Mouse (Mus musculus): ENCODE data around the gene Grk5. TPM values are rescaled to one million over a fixed set of nuclear protein-coding genes. Genes with fewer than 3 reads are reported as not detected.
"Not testable (repeated sequence)": the region's sequence is repeated elsewhere in the genome, so short reads cannot be mapped to it uniquely, and the experiment has no call there.

Gene Grk5
- polyA plus RNA-seq (2016; fragmentation: Nextera tagmentation; extraction: Ambion mirVana), result 2.2 and 2.7 TPM in 2 replicates

- H3K4me3 ChIP-seq, result peak within 1 kb of the TSS; percentile 69
- H3K27me3 ChIP-seq, result no peaks in the 10 kb centered on the region
- no peaks in the 10 kb centered on the region for H3K9me3 ChIP-seq
- H3K4me2 ChIP-seq (replicated peaks), result peak within 1 kb of the TSS; percentile 70
- H3K36me3 ChIP-seq, result no peaks in the 10 kb centered on the region
- H3K9ac ChIP-seq, result peak within 1 kb of the TSS; percentile 72
- WGBS, result under 1% methylated on average over 55 of the region's 55 CpGs
- H3K4me1 ChIP-seq, result peaks cover 7% of the 10 kb centered on the region; the same call in 1 of the 2 replicates
- ATAC-seq (ENCODE audit: insufficient number of reproducible peaks, insufficient read depth, low FRiP score, low TSS enrichment), result peak; percentile 98
- peak within 1 kb of the TSS; percentile 91 for H3K27ac ChIP-seq
These were observed at the start of gene Grk5 for GRCm38 (mm10) chr19:60889714-60890315. Gene Grk5, plus strand, starts transcription at chr19:60889749.

DNA sequence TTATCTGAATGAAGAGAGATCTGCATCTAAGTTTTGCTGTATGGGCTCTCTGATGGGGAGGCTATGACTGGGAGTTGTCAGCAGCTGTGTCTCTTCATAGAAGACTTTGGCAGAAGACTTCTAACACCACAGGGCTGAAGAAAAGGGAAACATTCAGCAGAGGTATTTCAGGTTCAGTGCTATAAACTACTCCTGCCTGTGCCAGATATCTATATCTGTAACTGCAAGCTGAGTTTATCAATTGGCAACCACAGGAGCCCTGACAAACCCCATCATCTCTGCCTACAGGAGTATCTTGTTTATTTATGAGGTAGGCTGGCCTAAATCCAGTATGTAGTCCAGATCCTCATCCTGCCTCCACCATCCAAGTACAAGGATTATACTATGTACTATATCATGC lies 46.2 kb upstream of the Grk5 start:
- no peak overlapping the region for H3K4me3 ChIP-seq
- no peak overlapping the region for H3K4me2 ChIP-seq (replicated peaks)
- H3K9ac ChIP-seq, result no peak overlapping the region
- H3K27ac ChIP-seq, result no peak overlapping the region
- H3K36me3 ChIP-seq, result peaks cover 27% of the 10 kb centered on the region
- ATAC-seq (ENCODE audit: insufficient number of reproducible peaks, insufficient read depth, low FRiP score, low TSS enrichment), result no peak
- H3K9me3 ChIP-seq, result no peaks in the 10 kb centered on the region
- no peaks in the 10 kb centered on the region for H3K27me3 ChIP-seq
- H3K4me1 ChIP-seq, result no peaks in the 10 kb centered on the region

- Histone ChIP-seq H3K9ac (no peak overlapping the region), H3K4me1 (no peaks in the 10 kb centered on the region), H3K9me3 (no peaks in the 10 kb centered on the region), H3K4me3 (no peak overlapping the region), H3K27ac (no peak overlapping the region), H3K36me3 (peaks cover 18% of the 10 kb centered on the region), H3K27me3 (no peaks in the 10 kb centered on the region), H3K4me2 (replicated peaks) (no peak overlapping the region)
- no peak for ATAC-seq (ENCODE audit: insufficient number of reproducible peaks, insufficient read depth, low FRiP score, low TSS enrichment)
These were observed 43.8 kb upstream of the Grk5 start for GRCm38 (mm10) chr19:60845731-60846130.

DNA sequence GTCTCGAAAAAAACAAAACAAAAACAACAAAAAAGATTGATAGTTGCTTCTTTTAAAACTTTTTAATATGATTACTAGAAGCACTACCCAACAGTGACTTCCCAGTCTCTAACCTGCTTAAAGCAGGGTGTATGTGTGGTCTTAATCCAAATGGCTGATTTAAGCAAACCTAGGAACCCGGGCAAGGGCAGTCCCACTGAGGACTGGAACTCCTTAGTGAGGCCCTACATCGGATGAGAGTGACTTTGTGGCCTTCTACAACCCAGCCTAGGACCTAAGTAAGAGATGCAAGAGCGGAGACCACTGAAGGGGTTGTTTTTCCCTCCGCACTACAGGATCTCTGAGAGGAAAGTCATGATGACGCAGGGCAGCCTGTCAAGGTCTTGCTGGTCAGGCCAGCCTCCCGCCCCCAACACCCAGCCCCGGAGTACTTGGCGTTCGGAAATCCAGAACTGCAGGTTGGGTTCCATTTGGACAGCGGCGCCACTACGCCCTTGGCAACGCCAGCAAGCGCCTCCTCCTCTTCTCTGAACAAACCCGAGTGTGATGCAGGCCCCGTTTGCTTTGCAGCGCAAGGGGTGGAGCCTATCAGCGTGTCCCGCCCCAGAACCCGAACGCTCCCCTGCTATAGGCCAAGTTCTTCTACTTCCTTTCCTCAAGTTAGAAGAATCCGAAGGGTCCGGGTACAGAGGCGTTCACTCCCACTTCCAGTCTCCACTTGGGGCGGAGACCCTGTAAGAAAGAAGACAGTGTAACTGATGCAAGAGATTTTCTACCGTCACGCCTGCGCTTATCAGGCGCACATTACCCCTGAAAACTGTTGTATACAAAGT lies 28.5 kb upstream of the Grk5 start, which contains the start of gene Sfxn4:
TSS of gene Sfxn4 (minus strand) at position 612 of the 833 bp plus-strand sequence.
- H3K4me1 ChIP-seq, result peaks cover 2% of the 10 kb centered on the region; the same call in 1 of the 2 replicates
- WGBS, result 3% methylated on average over 30 of the region's 30 CpGs
- no peaks in the 10 kb centered on the region for H3K9me3 ChIP-seq
- ATAC-seq (ENCODE audit: insufficient number of reproducible peaks, insufficient read depth, low FRiP score, low TSS enrichment), result peak; percentile 99
- H3K36me3 ChIP-seq, result peaks cover 12% of the 10 kb centered on the region; the same call in 1 of the 2 replicates
- peak within 1 kb of the TSS; percentile 71 for H3K27ac ChIP-seq
- peak within 1 kb of the TSS; percentile 61 for H3K4me2 ChIP-seq (replicated peaks)
- peak within 1 kb of the TSS; percentile 63 for H3K9ac ChIP-seq
- H3K27me3 ChIP-seq, result no peaks in the 10 kb centered on the region
- H3K4me3 ChIP-seq, result peak within 1 kb of the TSS; percentile 56

GRCm38 (mm10) chr19:60866169-60866568 lies 23.4 kb upstream of the Grk5 start:
- not testable (repeated sequence) for H3K27ac ChIP-seq; H3K4me3 ChIP-seq; H3K9ac ChIP-seq; H3K4me1 ChIP-seq; H3K27me3 ChIP-seq; ATAC-seq (ENCODE audit: insufficient number of reproducible peaks, insufficient read depth, low FRiP score, low TSS enrichment); H3K9me3 ChIP-seq; H3K4me2 ChIP-seq (replicated peaks)
- WGBS, result 94% methylated on average over 4 of the region's 4 CpGs
- H3K36me3 ChIP-seq, result peaks cover 33% of the 10 kb centered on the region

DNA sequence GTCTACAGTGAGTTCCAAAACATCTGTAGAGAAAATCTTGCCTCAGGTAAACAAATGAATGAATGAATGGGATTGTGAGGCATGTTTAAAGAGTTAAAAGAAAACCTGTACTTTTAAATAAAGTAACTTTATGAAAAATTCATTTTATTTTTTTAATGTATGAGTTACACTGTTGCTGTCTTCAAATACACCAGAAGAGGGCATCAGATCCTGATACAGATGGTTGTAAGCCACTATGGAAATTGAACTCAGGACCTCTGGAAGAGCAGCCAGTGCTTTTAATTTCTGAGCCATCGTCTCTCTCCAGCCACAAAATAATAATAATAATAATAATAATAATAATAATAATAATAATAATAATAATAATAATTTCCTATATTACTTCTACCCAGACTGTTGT lies 19.1 kb upstream of the Grk5 start:
- no peak overlapping the region for H3K9ac ChIP-seq
- no peak for ATAC-seq (ENCODE audit: insufficient number of reproducible peaks, insufficient read depth, low FRiP score, low TSS enrichment)
- no peak overlapping the region for H3K4me3 ChIP-seq
- no peak overlapping the region for H3K4me2 ChIP-seq (replicated peaks)
- no peaks in the 10 kb centered on the region for H3K27me3 ChIP-seq
- 88% methylated on average over 1 of the region's 1 CpGs for WGBS
- no peak overlapping the region for H3K27ac ChIP-seq
- H3K36me3 ChIP-seq, result peaks cover 29% of the 10 kb centered on the region
- H3K4me1 ChIP-seq, result peaks cover 4% of the 10 kb centered on the region; the same call in 1 of the 2 replicates
- H3K9me3 ChIP-seq, result no peaks in the 10 kb centered on the region

DNA sequence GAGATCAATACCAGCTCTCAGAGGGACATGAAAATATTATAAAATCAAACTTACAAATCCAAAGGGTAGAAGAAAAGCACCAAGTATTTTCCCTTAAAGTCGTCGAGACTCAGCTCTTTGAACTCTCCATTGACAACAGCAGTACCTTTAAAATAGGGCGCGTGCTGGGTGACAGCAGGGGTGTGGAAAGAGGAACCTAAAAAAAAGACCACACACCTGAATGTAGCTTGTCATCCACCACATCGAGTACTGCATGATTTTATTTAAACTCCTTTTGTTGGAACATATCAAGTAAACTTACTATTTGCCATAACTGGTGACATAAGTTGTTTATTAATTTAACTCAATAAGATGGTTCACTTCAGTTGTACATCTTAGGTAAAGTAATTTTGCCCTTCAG lies 18.2 kb upstream of the Grk5 start:
- Histone ChIP-seq H3K4me3 (no peak overlapping the region), H3K9ac (no peak overlapping the region), H3K27me3 (no peaks in the 10 kb centered on the region), H3K4me2 (replicated peaks) (no peak overlapping the region), H3K9me3 (no peaks in the 10 kb centered on the region), H3K27ac (no peak overlapping the region), H3K4me1 (peaks cover 4% of the 10 kb centered on the region; the same call in 1 of the 2 replicates), H3K36me3 (peaks cover 29% of the 10 kb centered on the region)
- ATAC-seq (ENCODE audit: insufficient number of reproducible peaks, insufficient read depth, low FRiP score, low TSS enrichment), result no peak
- 94% methylated on average over 5 of the region's 5 CpGs for WGBS

DNA sequence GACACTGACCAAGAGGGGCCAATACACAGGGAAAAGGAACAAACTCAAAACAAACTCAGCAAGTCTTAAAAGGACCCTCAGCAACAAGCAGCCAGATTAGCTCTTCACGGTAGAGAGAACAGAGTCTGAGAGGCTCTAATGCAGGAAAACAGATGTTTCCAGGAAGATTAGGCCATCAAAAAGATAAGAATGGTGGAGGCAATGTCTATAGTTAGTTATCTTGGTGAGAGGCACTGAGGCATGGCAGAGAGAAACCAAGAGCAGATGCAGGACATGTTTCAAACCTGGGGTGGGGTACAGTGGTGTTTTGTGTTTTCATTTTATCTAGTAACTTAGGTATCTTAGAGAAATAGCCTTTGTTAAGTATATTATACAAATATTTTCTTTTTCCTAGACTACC lies 17.3 kb upstream of the Grk5 start:
- H3K27ac ChIP-seq, result no peak overlapping the region
- H3K9ac ChIP-seq, result no peak overlapping the region
- 61% methylated on average over 1 of the region's 1 CpGs for WGBS
- no peak overlapping the region for H3K4me3 ChIP-seq
- H3K4me1 ChIP-seq, result peaks cover 4% of the 10 kb centered on the region; the same call in 1 of the 2 replicates
- ATAC-seq (ENCODE audit: insufficient number of reproducible peaks, insufficient read depth, low FRiP score, low TSS enrichment), result no peak
- no peaks in the 10 kb centered on the region for H3K9me3 ChIP-seq
- H3K4me2 ChIP-seq (replicated peaks), result no peak overlapping the region
- H3K36me3 ChIP-seq, result peaks cover 24% of the 10 kb centered on the region
- no peaks in the 10 kb centered on the region for H3K27me3 ChIP-seq

- Histone ChIP-seq H3K27ac (peak overlapping the region; percentile 81), H3K4me3 (peak overlapping the region; percentile 67), H3K36me3 (peaks cover 15% of the 10 kb centered on the region), H3K4me1 (peaks cover 4% of the 10 kb centered on the region; the same call in 1 of the 2 replicates), H3K9me3 (no peaks in the 10 kb centered on the region), H3K4me2 (replicated peaks) (peak overlapping the region; percentile 72), H3K27me3 (no peaks in the 10 kb centered on the region), H3K9ac (0 out of 2 replicates have a peak overlapping the region, but pooled peaks have one; percentile 70)
- no peak for ATAC-seq (ENCODE audit: insufficient number of reproducible peaks, insufficient read depth, low FRiP score, low TSS enrichment)
- WGBS, result 22% methylated on average over 4 of the region's 4 CpGs
These were observed 16.0 kb upstream of the Grk5 start for GRCm38 (mm10) chr19:60873501-60873900.

DNA sequence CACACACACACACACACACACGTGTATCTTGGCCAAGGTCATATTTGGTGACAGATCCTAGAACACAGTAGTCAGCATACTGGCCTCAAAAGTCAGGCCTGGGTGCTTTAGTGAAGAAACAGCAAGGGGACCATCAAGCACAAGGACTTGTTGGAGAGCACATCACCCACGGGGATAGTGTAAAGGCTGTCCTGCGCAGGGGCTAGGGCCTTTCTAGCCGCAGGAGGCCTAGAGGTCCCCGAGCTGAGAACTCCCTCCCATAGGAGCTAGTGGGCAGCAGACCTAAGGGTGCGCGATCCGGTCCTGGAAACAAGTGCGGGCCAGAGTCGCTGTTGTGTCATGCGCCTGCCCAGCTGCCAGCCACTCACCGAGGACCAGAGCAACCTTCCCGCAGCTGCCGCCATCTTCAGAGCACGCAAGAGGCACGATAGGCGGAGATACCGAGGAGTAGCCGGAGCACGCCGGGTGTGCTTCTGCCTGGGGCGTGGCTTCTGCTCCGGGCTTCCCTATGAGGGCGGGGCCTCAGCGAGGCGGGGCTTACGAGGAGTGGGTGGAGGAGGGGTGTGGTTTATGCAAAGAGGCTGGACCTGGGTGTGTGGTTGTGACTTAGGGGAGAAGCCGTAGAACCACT lies 15.4 kb upstream of the Grk5 start, which contains the start of gene Prdx3:
TSS of gene Prdx3 (minus strand) at position 493 of the 631 bp plus-strand sequence.
- peak within 1 kb of the TSS; percentile 81 for H3K27ac ChIP-seq
- peaks cover 10% of the 10 kb centered on the region; the same call in 1 of the 2 replicates for H3K36me3 ChIP-seq
- no peaks in the 10 kb centered on the region for H3K27me3 ChIP-seq
- no peaks in the 10 kb centered on the region for H3K9me3 ChIP-seq
- H3K4me2 ChIP-seq (replicated peaks), result peak within 1 kb of the TSS; percentile 72
- peak within 1 kb of the TSS; percentile 67 for H3K4me3 ChIP-seq
- H3K9ac ChIP-seq, result peak within 1 kb of the TSS; percentile 70
- peak; percentile 95 for ATAC-seq (ENCODE audit: insufficient number of reproducible peaks, insufficient read depth, low FRiP score, low TSS enrichment)
- peaks cover 4% of the 10 kb centered on the region; the same call in 1 of the 2 replicates for H3K4me1 ChIP-seq
- under 1% methylated on average over 28 of the region's 28 CpGs for WGBS

DNA sequence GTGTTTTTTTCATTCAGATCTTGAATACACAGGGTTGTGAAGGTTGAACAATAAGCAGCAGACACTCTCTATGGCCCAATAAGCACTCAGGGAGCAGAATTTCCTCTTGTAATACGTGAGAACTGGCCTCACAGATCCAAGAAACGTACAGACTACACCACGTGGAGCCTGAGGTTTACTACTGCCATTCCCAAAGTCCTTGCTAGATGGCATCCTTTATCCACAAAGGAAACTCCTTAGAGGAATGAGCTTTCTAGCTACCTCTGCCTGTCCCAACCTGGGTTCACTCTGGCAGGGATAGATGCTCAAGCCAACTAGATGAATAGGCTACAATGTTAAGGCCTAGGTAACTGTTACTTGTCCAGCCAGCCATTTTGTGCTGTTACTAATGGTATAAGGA lies 6.4 kb upstream of the Grk5 start:
- no peak overlapping the region for H3K9ac ChIP-seq
- ATAC-seq (ENCODE audit: insufficient number of reproducible peaks, insufficient read depth, low FRiP score, low TSS enrichment), result no peak
- no peaks in the 10 kb centered on the region for H3K4me1 ChIP-seq
- no peaks in the 10 kb centered on the region for H3K9me3 ChIP-seq
- H3K4me3 ChIP-seq, result no peak overlapping the region
- 9% methylated on average over 3 of the region's 3 CpGs for WGBS
- no peak overlapping the region for H3K4me2 ChIP-seq (replicated peaks)
- H3K27me3 ChIP-seq, result no peaks in the 10 kb centered on the region
- H3K36me3 ChIP-seq, result no peaks in the 10 kb centered on the region
- H3K27ac ChIP-seq, result no peak overlapping the region
